Mouse (Mus musculus): ENCODE results near the gene Ltv1. TPM values are rescaled to one million over a fixed set of nuclear protein-coding genes. Genes with fewer than 3 reads are reported as not detected.

Ltv1 gene
- polyA plus RNA-seq, 1 experiment: 45.9 TPM

GRCm38 (mm10) chr10:13137906-13138305 is 55.1 kb downstream of the Ltv1 start:
- Histone ChIP-seq H3K4me1 (ENCODE audit: control insufficient read depth, insufficient read depth, low read length) (no peaks in the 10 kb centered on the region), H3K4me3 (ENCODE audit: insufficient read depth, low read length) (no peak overlapping the region)
- TF ChIP-seq CTCF (IDR thresholded peaks at IDR 0.05; ENCODE audit: borderline replicate concordance, insufficient read depth, low read length) (no peak), POLR2A (IDR thresholded peaks at IDR 0.05; ENCODE audit: low read depth, low read length) (no peak)

GRCm38 (mm10) chr10:13135751-13136150 is 57.2 kb downstream of the Ltv1 start:
- Histone ChIP-seq H3K27ac (ENCODE audit: insufficient read depth, low read length) (no peak overlapping the region), H3K4me1 (ENCODE audit: control insufficient read depth, insufficient read depth, low read length) (no peaks in the 10 kb centered on the region), H3K4me3 (ENCODE audit: insufficient read depth, low read length) (no peak overlapping the region)
- TF ChIP-seq POLR2A (IDR thresholded peaks at IDR 0.05; ENCODE audit: low read depth, low read length) (no peak), CTCF (IDR thresholded peaks at IDR 0.05; ENCODE audit: borderline replicate concordance, insufficient read depth, low read length) (no peak)

More at GRCm38 (mm10) chr10:13137906-13138305, 55.1 kb downstream of the Ltv1 start:
- no peak overlapping the region for H3K27ac ChIP-seq (ENCODE audit: insufficient read depth, low read length)

GRCm38 (mm10) chr10:13135276-13135675 is 57.7 kb downstream of the Ltv1 start:
- no peaks in the 10 kb centered on the region for H3K4me1 ChIP-seq (ENCODE audit: control insufficient read depth, insufficient read depth, low read length)
- no peak overlapping the region for H3K27ac ChIP-seq (ENCODE audit: insufficient read depth, low read length)
- TF ChIP-seq CTCF (IDR thresholded peaks at IDR 0.05; ENCODE audit: borderline replicate concordance, insufficient read depth, low read length) (no peak), POLR2A (IDR thresholded peaks at IDR 0.05; ENCODE audit: low read depth, low read length) (no peak)
- H3K4me3 ChIP-seq (ENCODE audit: insufficient read depth, low read length): no peak overlapping the region

GRCm38 (mm10) chr10:13133850-13134249 is 59.1 kb downstream of the Ltv1 start:
- TF ChIP-seq CTCF (IDR thresholded peaks at IDR 0.05; ENCODE audit: borderline replicate concordance, insufficient read depth, low read length) (no peak), POLR2A (IDR thresholded peaks at IDR 0.05; ENCODE audit: low read depth, low read length) (no peak)

More at GRCm38 (mm10) chr10:13133850-13134249, 59.1 kb downstream of the Ltv1 start:
- H3K4me3 ChIP-seq (ENCODE audit: insufficient read depth, low read length): no peak overlapping the region
- no peaks in the 10 kb centered on the region for H3K4me1 ChIP-seq (ENCODE audit: control insufficient read depth, insufficient read depth, low read length)
- no peak overlapping the region for H3K27ac ChIP-seq (ENCODE audit: insufficient read depth, low read length)

Other genes starting within 250 kb of the Ltv1 start
- gene Stx11, start 228.9 kb downstream of the Ltv1 start, polyA plus RNA-seq (2011; ENCODE audit: insufficient read length, low read depth, missing spikeins): 5.1 and 6.8 TPM in 2 replicates
- 10.4 and 12.0 TPM in 2 replicates for gene Sf3b5, start 187.8 kb downstream of the Ltv1 start, polyA plus RNA-seq (2011; ENCODE audit: insufficient read length, low read depth, missing spikeins)
- gene Plagl1, start 132.7 kb downstream of the Ltv1 start, polyA plus RNA-seq (2011; ENCODE audit: insufficient read length, low read depth, missing spikeins): 37.7 and 144 TPM in 2 replicates
- gene Zc2hc1b, start 15.1 kb downstream of the Ltv1 start, polyA plus RNA-seq (2011; ENCODE audit: insufficient read length, low read depth, missing spikeins): not detected in 2 replicates

All from embryonic fibroblast, embryonic 13.5 days (primary cell).